ENCODE assay signal across 9 mouse cellular contexts in genomic region chr17:45807452-45807851, GRCm38 (mm10).
DNase-seq lines count a peak whose midpoint lies in the region; ATAC-seq and TF ChIP-seq lines count a peak whose summit lies in the region.
"Had no signal": no experiment of that assay in that cellular context is flagged by ENCODE, and none has a peak within 500 bp of the region (broad histone marks: within the 10 kb centered on the region; RNA-seq: fewer than 3 reads in every experiment).

No protein-coding gene starts in this region.

- H3K27ac ChIP-seq in lung, embryonic 15.5 days = 0 out of 2 replicates have a peak overlapping the region, but pooled peaks have one; percentile 34
- H3K27ac ChIP-seq in embryonic facial prominence, embryonic 14.5 days (replicated peaks; ENCODE audit: low read depth, low read length) = 0 out of 2 replicates have a peak overlapping the region, but pooled peaks have one; percentile 21
- peak overlapping the region; percentile 82 for H3K27ac ChIP-seq in limb, embryonic 10.5 days
- H3K27ac ChIP-seq in heart, adult 2 months = no peak overlapping the region
- H3K27ac ChIP-seq: midbrain, embryonic 12.5 days had no signal

- ATAC-seq in lung, embryonic 15.5 days (ENCODE audit: borderline replicate concordance, extremely low read depth, low FRiP score, low TSS enrichment) = peak; percentile 39
- ATAC-seq in embryonic facial prominence, embryonic 14.5 days (ENCODE audit: low read depth) = peak; percentile 48; the same call in 1 of the 2 replicates

- H3K9ac ChIP-seq in lung, embryonic 15.5 days = no peak overlapping the region
- no peak overlapping the region for H3K9ac ChIP-seq in embryonic facial prominence, embryonic 14.5 days (ENCODE audit: low read depth, low read length)
- no peak overlapping the region for H3K9ac ChIP-seq in heart, adult 2 months (ENCODE audit: low read depth, low read length)
- H3K9ac ChIP-seq: midbrain, embryonic 12.5 days had no signal

- no peak overlapping the region; the same call in 1 of the 2 replicates for H3K4me2 ChIP-seq in lung, embryonic 15.5 days
- no peak overlapping the region for H3K4me2 ChIP-seq in embryonic facial prominence, embryonic 14.5 days (ENCODE audit: low read depth, low read length)
- H3K4me2 ChIP-seq: midbrain, embryonic 12.5 days had no signal

- H3K79me2 ChIP-seq in heart, adult 2 months (replicated peaks; ENCODE audit: control insufficient read depth, insufficient read depth, low read length) = no peaks in the 10 kb centered on the region

- 28% methylated on average over 13 of the region's 13 CpGs for WGBS in lung, embryonic 15.5 days
- 27% methylated on average over 13 of the region's 13 CpGs for WGBS in embryonic facial prominence, embryonic 14.5 days
- WGBS in limb, embryonic 10.5 days = 19% methylated on average over 13 of the region's 13 CpGs
- 64% methylated on average over 13 of the region's 13 CpGs for WGBS in heart, adult 2 months

- no peaks in the 10 kb centered on the region for H3K9me3 ChIP-seq in lung, embryonic 15.5 days
- H3K9me3 ChIP-seq in embryonic facial prominence, embryonic 14.5 days (ENCODE audit: control insufficient read depth, low read length) = no peaks in the 10 kb centered on the region
- H3K9me3 ChIP-seq in limb, embryonic 10.5 days (replicated peaks) = no peaks in the 10 kb centered on the region
- H3K9me3 ChIP-seq: midbrain, embryonic 12.5 days had no signal

- H3K4me3 ChIP-seq in lung, embryonic 15.5 days = no peak overlapping the region
- no peak overlapping the region for H3K4me3 ChIP-seq in embryonic facial prominence, embryonic 14.5 days (ENCODE audit: low read depth, low read length)
- peak overlapping the region; percentile 22 for H3K4me3 ChIP-seq in limb, embryonic 10.5 days
- H3K4me3 ChIP-seq in heart, adult 2 months = no peak overlapping the region
- H3K4me3 ChIP-seq: midbrain, embryonic 12.5 days had no signal

- no peak for TF ChIP-seq EP300 in heart, adult 2 months (IDR thresholded peaks at IDR 0.05; ENCODE audit: insufficient read depth, low read depth, low read length)

- no peak for DNase-seq in lung, postnatal 25 days (ENCODE audit: low spot score)
- DNase-seq in embryonic facial prominence, embryonic 14.5 days (ENCODE audit: low spot score) = peak; percentile 67
- no peak for DNase-seq in limb, embryonic 10.5 days (ENCODE audit: low spot score)
- DNase-seq in right cerebral cortex, postnatal 10 days (ENCODE audit: low spot score in 2 of 2) = peak; percentile 77 to 83
- DNase-seq in gastrocnemius, postnatal 4 days (ENCODE audit: low spot score in 2 of 2) = no peak
- DNase-seq in adrenal gland, adult (ENCODE audit: inconsistent age in 2 of 2, low spot score in 1 of 2) = no peak
- DNase-seq in heart, adult 2 months = no peak

- no peak for TF ChIP-seq CTCF in heart, adult 2 months (IDR thresholded peaks at IDR 0.05)

- no peaks in the 10 kb centered on the region for H3K36me3 ChIP-seq in lung, embryonic 15.5 days
- no peaks in the 10 kb centered on the region for H3K36me3 ChIP-seq in embryonic facial prominence, embryonic 14.5 days (ENCODE audit: control insufficient read depth, insufficient read depth, low read length)
- no peaks in the 10 kb centered on the region for H3K36me3 ChIP-seq in limb, embryonic 10.5 days
- H3K36me3 ChIP-seq in heart, adult 2 months (ENCODE audit: control insufficient read depth, insufficient read depth, low read length) = no peaks in the 10 kb centered on the region
- H3K36me3 ChIP-seq: midbrain, embryonic 12.5 days had no signal

- intact Hi-C loops in heart, adult 2 months (cut with DNase I) = loop anchor here (5.0 kb wide), 1 partner anchor 40 kb away; no protein-coding TSS in a partner anchor

- peaks cover 32% of the 10 kb centered on the region for H3K4me1 ChIP-seq in lung, embryonic 15.5 days
- H3K4me1 ChIP-seq in embryonic facial prominence, embryonic 14.5 days (ENCODE audit: control insufficient read depth, insufficient read depth, low read length) = peaks cover 26% of the 10 kb centered on the region
- H3K4me1 ChIP-seq in limb, embryonic 10.5 days = peaks cover 55% of the 10 kb centered on the region
- peaks cover 2% of the 10 kb centered on the region; the same call in 1 of the 2 replicates for H3K4me1 ChIP-seq in heart, adult 2 months (ENCODE audit: control insufficient read depth, insufficient read depth, low read length)

- peaks cover 12% of the 10 kb centered on the region for H3K27me3 ChIP-seq in lung, embryonic 15.5 days
- peaks cover 7% of the 10 kb centered on the region; the same call in 1 of the 2 replicates for H3K27me3 ChIP-seq in embryonic facial prominence, embryonic 14.5 days (replicated peaks; ENCODE audit: control insufficient read depth, insufficient read depth, low read length)
- H3K27me3 ChIP-seq in limb, embryonic 10.5 days (ENCODE audit: low read depth, poor library complexity, severe bottlenecking) = peaks cover 38% of the 10 kb centered on the region
- H3K27me3 ChIP-seq in heart, adult 2 months (ENCODE audit: control insufficient read depth, insufficient read depth, low read length) = peaks cover 3% of the 10 kb centered on the region

- TF ChIP-seq POLR2A in heart, adult 2 months (IDR thresholded peaks at IDR 0.05; ENCODE audit: insufficient read depth, low read depth, low read length) = no peak

Comparison
In these comparisons a context has a peak if more than half of its experiments do, and no peak if none do; other contexts are left out.
1. DNase-seq: peak in embryonic facial prominence, embryonic 14.5 days (single experiment) and right cerebral cortex, postnatal 10 days (2 of 2); none in lung, postnatal 25 days (single experiment), limb, embryonic 10.5 days (single experiment), gastrocnemius, postnatal 4 days (0 of 2), adrenal gland, adult (0 of 2) and heart, adult 2 months (0 of 2).